Mouse (Mus musculus): ENCODE measurements around the gene Ablim1.

DNA sequence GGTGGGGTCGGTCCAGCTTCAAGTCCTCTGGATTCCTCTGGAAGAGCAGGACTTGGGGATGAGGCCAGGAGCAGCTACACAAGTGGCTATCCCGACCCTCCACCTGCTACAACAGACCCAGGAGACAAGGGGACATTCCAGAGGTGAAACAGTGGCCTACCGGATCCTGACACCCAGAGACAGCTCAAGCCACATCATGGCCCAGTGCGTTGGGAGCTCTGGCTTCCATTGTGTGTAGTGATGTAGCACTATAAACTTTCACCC lies 215.7 kb downstream of the Ablim1 start:
- TF ChIP-seq CTCF (IDR thresholded peaks at IDR 0.05; ENCODE audit: borderline replicate concordance, insufficient read depth, low read depth, low read length) (no peak), POLR2A (IDR thresholded peaks at IDR 0.05; ENCODE audit: borderline replicate concordance, insufficient read depth, low read length) (no peak)

Data from cerebellum, adult 2 months (tissue).